ENCODE assay signal across 1 mouse cellular context in the genomic region with DNA sequence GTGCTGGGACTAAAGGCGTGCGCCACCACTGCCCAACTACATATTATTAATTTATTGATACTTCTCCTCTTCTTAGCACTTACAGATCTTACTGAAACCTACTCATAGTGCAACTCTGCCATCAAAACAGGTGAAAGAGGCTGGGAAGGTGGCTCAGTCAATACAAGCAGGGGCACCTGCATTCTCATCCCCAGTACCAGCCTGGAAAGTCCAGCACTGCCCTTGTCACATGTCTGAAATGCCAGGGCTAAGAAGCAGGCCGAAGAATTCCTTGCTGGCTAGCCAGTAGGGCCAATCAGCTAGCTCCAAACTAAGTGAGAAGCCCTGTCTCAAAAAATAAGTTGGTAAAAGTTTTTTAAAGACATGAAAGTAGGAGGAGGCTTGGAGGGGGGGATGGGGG.
TF ChIP-seq lines count a peak whose summit lies in the region.

No protein-coding gene starts in this region.

TF ChIP-seq in CH12.LX, 34 proteins besides CTCF, POLR2A, EP300 and RAD21:
- TF ChIP-seq PAX5 (IDR thresholded peaks at IDR 0.05; ENCODE audit: low read length) (no peak), MXI1 (IDR thresholded peaks at IDR 0.05; ENCODE audit: low read depth, low read length) (no peak), MEF2A (IDR thresholded peaks at IDR 0.05; ENCODE audit: borderline replicate concordance, low read depth, low read length) (no peak), JUND (conservative IDR thresholded peaks at IDR 0.05; ENCODE audit: low read depth, low read length) (no peak), UBTF (IDR thresholded peaks at IDR 0.05; ENCODE audit: low read depth, low read length) (no peak), BHLHE40 (IDR thresholded peaks at IDR 0.05; ENCODE audit: low read depth, low read length) (no peak), RCOR1 (conservative IDR thresholded peaks at IDR 0.05; ENCODE audit: low read depth, low read length) (no peak), HCFC1 (IDR thresholded peaks at IDR 0.05; ENCODE audit: low read depth, low read length) (no peak), JUN (IDR thresholded peaks at IDR 0.05; ENCODE audit: insufficient read depth, low read depth, low read length) (no peak), NRF1 (IDR thresholded peaks at IDR 0.05; ENCODE audit: low read depth, low read length) (no peak), ETS1 (conservative IDR thresholded peaks at IDR 0.05; ENCODE audit: low read depth, low read length) (no peak), IRF4 (IDR thresholded peaks at IDR 0.05; ENCODE audit: low read depth, low read length) (no peak), MAFK (IDR thresholded peaks at IDR 0.05; ENCODE audit: insufficient replicate concordance, low read length) (no peak), GABPA (IDR thresholded peaks at IDR 0.05; ENCODE audit: insufficient replicate concordance, low read depth, low read length) (no peak)
